Mouse (Mus musculus) heart, embryonic 12.5 days (tissue): ENCODE data around the gene Rabgef1. TPM values are rescaled to one million over a fixed set of nuclear protein-coding genes. Genes with fewer than 3 reads are reported as not detected.
A peak's percentile ranks its signal among the peaks of the same experiment; 100 is the strongest.

ENCODE experiments used
- ATAC-seq: fragments of 200-750 bp; cut with Nextera tagmentation; 2 replicates; pipeline ENCODE4 v1.8.0; 2017; ENCODE audit warnings: moderate TSS enrichment, moderate library complexity; ENCODE audit not compliant: insufficient number of reproducible peaks, low FRiP score
- H3K27ac ChIP-seq: fragments of 300-500 bp; sonication (generic); 2 replicates; pipeline ENCODE4 v1.5.1; 2016; ENCODE audit warnings: mild to moderate bottlenecking, moderate library complexity; ENCODE audit not compliant: poor library complexity, severe bottlenecking
- H3K27me3 ChIP-seq: fragments of 300-500 bp; sonication (generic); replicated peaks from 2 replicates; pipeline ENCODE4 v1.6.1; 2016; ENCODE audit warnings: mild to moderate bottlenecking, moderate library complexity
- H3K36me3 ChIP-seq: fragments of 300-500 bp; sonication (generic); 2 replicates; pipeline ENCODE4 v1.6.1; 2016; ENCODE audit warnings: mild to moderate bottlenecking, moderate library complexity
- H3K4me1 ChIP-seq: fragments of 300-500 bp; sonication (generic); replicated peaks from 2 replicates; pipeline ENCODE4 v1.6.1; 2016; ENCODE audit warnings: mild to moderate bottlenecking
- H3K4me2 ChIP-seq: fragments of 300-500 bp; sonication (generic); 2 replicates; pipeline ENCODE4 v1.6.1; 2016; ENCODE audit warnings: mild to moderate bottlenecking, moderate library complexity
- H3K4me3 ChIP-seq: fragments of 300-500 bp; sonication (generic); 2 replicates; pipeline ENCODE4 v1.5.1; 2016; ENCODE audit warnings: mild to moderate bottlenecking
- H3K9ac ChIP-seq: fragments of 300-500 bp; sonication (generic); 2 replicates; pipeline ENCODE4 v1.6.1; 2016; ENCODE audit warnings: mild to moderate bottlenecking, moderate library complexity
- H3K9me3 ChIP-seq: fragments of 300-500 bp; sonication (generic); replicated peaks from 2 replicates; pipeline ENCODE4 v1.6.1; 2016; ENCODE audit warnings: mild to moderate bottlenecking, moderate library complexity
- WGBS: fragments of 180-500 bp; shearing (Covaris S2); methylation state at CpG from one replicate; pipeline ENCODE4 v1.1.7; 2016; 5-methylcytosine and 5-hydroxymethylcytosine counted together
- polyA plus RNA-seq: library from polyadenylated mRNA; unstranded; fragments of >200 nt; fragmentation: Nextera tagmentation; extraction: Ambion mirVana; gene quantifications from 2 replicates; pipeline ENCODE4 v1.2.1, GENCODE M21; 2016

Gene Rabgef1
- polyA plus RNA-seq, 1 experiment from 2014 or later, result 27.7 TPM

DNA sequence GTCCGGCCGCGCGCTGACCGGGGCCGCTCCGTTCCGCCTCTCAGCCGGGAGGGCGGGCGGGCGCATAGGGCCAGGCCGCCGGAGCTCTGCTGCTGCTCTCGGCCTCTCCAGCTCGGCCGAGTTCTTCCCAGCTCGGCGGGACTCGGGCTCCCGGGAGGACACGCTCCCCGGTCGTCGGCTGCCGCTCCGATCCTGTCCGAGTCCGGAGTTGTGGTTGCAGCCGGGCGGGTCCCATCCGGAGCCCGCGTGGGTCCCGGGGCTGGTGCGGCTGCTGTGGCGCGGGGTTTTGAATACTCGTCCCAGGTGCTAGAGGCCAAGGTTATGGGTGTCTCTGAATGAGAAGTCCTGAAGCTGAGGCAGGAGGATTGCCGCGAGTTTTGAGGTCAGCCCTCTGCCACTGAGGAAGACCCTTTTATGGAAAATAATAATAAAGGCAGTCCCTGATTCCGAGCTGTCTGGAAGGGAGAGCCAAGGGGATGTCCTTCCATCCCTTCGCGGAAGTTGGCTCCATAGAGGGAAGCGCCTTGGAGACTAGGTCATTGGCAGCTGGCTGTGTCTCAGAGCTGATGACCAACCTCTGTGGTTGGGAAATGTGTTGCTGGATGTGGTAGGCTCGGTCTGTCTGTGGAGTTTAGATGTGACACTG, 481 bp downstream of the Rabgef1 start:
- Histone ChIP-seq H3K4me3 (peak overlapping the region; percentile 94), H3K9me3 (no peaks in the 10 kb centered on the region), H3K4me1 (peaks cover 35% of the 10 kb centered on the region), H3K9ac (peak overlapping the region; percentile 89), H3K27me3 (no peaks in the 10 kb centered on the region), H3K4me2 (peak overlapping the region; percentile 80), H3K36me3 (no peaks in the 10 kb centered on the region), H3K27ac (peak overlapping the region; percentile 98)
- no peak for ATAC-seq
- under 1% methylated on average over 35 of the region's 46 CpGs for WGBS

DNA sequence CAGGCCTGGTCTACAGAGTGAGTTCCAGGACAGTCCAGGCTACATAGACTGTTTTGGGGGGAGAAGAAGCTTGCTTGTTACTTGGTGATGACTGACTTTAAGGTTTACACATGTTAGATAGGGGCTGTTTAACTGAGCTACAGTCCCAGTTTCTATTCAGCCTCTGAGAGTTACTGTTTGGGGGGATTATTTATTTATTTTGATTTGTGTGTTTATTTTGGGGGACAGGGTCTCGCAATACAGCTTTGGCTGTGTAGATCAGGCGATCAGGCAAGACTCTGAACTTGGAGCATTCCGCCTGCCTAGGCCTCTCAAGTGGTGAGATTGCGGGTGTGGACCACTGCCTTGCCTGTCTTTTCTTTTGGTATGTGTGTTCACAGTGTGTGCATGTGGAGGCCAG, 1.4 kb downstream of the Rabgef1 start:
- 73% methylated on average over 4 of the region's 4 CpGs for WGBS
- Histone ChIP-seq H3K36me3 (no peaks in the 10 kb centered on the region), H3K27ac (no peak overlapping the region), H3K4me1 (peaks cover 39% of the 10 kb centered on the region), H3K4me2 (peak overlapping the region; percentile 80), H3K27me3 (no peaks in the 10 kb centered on the region), H3K9ac (peak overlapping the region; percentile 89), H3K4me3 (peak overlapping the region; percentile 94; the same call in 1 of the 2 replicates), H3K9me3 (no peaks in the 10 kb centered on the region)
- no peak for ATAC-seq

DNA sequence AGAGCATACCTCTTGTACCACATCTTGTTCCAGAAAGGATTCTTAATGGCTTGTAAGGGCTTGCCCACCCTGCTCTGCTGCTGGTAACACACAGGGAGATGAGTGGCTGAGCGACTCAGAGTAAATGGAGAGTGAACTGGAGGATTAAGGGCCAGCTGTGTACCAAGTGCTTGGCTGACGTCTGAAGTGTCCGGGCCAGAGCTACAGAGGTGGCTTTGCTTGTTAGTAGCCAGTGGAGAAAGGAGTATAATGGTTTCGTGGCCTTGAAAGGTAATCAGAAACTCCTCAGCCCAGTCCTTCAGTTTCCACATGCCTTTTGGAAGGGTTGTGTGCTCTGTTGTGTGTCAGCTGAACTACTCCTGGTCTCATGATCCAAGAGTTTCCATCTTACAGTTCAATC, 6.3 kb downstream of the Rabgef1 start:
- no peak for ATAC-seq
- no peaks in the 10 kb centered on the region for H3K36me3 ChIP-seq

DNA sequence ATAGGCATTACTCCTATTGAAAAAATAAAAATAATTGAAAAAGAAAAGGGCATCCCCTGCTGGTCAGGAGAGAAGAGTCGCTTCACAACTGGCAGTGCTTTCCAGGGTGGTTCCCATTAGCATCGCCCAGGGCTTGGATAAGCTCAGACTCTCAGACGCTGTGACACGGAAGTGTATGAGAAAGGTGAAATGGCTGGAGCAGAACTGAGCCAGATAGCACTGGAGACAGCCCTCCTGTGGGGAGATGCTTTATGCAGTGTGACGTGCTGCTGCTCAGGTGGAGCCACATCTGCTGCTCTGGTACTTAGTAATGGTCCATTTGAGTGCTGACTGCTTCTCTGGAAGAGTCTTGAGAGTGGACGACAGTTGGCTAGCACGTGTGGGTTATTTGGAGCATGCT, 8.8 kb downstream of the Rabgef1 start:
- Histone ChIP-seq H3K4me2 (no peak overlapping the region), H3K9me3 (no peaks in the 10 kb centered on the region), H3K27me3 (no peaks in the 10 kb centered on the region), H3K4me1 (peaks cover 39% of the 10 kb centered on the region), H3K9ac (no peak overlapping the region), H3K4me3 (no peak overlapping the region), H3K27ac (no peak overlapping the region), H3K36me3 (no peaks in the 10 kb centered on the region)
- no peak for ATAC-seq
- whole genome bisulfite sequencing, result 66% methylated on average over 7 of the region's 7 CpGs

More for the DNA sequence above, 6.3 kb downstream of the Rabgef1 start:
- H3K9me3 ChIP-seq, result no peaks in the 10 kb centered on the region
- H3K4me3 ChIP-seq, result no peak overlapping the region
- H3K27ac ChIP-seq, result no peak overlapping the region
- no peaks in the 10 kb centered on the region for H3K27me3 ChIP-seq
- no peak overlapping the region for H3K9ac ChIP-seq
- H3K4me1 ChIP-seq, result peaks cover 40% of the 10 kb centered on the region
- WGBS, result 51% methylated on average over 4 of the region's 4 CpGs
- no peak overlapping the region for H3K4me2 ChIP-seq

DNA sequence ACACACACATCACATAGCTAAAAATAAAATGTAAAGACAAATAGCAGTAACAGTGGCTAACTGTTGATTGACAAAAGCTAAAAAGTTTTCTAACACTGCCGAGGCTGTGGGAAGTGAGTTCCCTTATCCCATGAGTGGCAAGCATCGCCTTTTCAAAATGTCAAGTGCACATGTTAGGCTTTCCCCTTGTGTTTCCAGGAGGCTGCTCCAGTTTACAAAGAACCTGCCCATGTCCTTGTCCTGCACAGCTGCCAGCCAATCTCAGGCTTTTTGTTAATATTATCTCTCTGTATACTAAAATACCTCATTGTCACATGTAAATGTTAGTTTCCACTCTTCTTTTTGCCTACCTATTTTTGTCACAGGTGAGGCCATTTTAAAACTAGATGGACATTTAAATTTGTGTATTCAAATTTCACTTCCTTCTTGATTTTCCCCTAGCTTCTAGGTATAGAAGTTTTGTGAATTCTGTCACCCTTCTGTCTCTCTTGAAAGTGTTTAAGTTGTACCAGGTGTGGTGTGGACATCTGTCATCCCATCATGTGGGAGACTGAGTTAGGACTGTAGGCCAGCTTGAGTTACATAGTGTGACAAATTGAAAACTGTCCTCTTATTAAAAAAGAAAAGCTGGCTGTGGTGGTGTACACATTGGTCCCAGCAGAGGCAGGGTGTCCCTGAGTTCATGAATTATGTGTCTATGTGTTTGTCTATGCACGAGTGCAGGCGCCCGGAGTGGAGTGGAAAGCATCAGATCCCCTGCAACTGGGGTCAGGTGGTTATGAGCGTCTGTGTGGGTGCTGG, 10.3 kb downstream of the Rabgef1 start:
- ATAC-seq, result no peak
- H3K36me3 ChIP-seq, result no peaks in the 10 kb centered on the region
- H3K9ac ChIP-seq, result no peak overlapping the region
- H3K9me3 ChIP-seq, result no peaks in the 10 kb centered on the region
- H3K27me3 ChIP-seq, result no peaks in the 10 kb centered on the region
- H3K4me1 ChIP-seq, result peaks cover 39% of the 10 kb centered on the region
- no peak overlapping the region for H3K4me2 ChIP-seq
- H3K4me3 ChIP-seq, result no peak overlapping the region
- WGBS, result 81% methylated on average over 6 of the region's 6 CpGs
- H3K27ac ChIP-seq, result no peak overlapping the region

DNA sequence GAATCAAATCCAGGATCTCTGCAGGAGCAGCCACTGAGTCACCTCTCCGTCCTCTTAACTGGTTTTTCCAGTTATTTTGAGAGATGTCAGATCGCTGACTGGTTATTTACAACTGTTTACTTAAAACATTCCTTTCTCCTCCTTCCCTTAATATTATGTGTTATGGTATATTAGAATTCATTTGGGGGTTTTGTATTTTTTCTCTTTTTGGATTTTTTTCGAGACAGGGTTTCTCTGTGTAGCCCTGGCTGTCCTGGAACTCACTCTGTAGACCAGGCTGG, 10.9 kb downstream of the Rabgef1 start:
- WGBS, result 91% methylated on average over 3 of the region's 3 CpGs
- Histone ChIP-seq H3K4me3 (no peak overlapping the region), H3K4me1 (peaks cover 39% of the 10 kb centered on the region), H3K27ac (no peak overlapping the region), H3K9ac (no peak overlapping the region), H3K36me3 (peaks cover 3% of the 10 kb centered on the region), H3K4me2 (no peak overlapping the region), H3K27me3 (no peaks in the 10 kb centered on the region), H3K9me3 (no peaks in the 10 kb centered on the region)
- ATAC-seq, result no peak

DNA sequence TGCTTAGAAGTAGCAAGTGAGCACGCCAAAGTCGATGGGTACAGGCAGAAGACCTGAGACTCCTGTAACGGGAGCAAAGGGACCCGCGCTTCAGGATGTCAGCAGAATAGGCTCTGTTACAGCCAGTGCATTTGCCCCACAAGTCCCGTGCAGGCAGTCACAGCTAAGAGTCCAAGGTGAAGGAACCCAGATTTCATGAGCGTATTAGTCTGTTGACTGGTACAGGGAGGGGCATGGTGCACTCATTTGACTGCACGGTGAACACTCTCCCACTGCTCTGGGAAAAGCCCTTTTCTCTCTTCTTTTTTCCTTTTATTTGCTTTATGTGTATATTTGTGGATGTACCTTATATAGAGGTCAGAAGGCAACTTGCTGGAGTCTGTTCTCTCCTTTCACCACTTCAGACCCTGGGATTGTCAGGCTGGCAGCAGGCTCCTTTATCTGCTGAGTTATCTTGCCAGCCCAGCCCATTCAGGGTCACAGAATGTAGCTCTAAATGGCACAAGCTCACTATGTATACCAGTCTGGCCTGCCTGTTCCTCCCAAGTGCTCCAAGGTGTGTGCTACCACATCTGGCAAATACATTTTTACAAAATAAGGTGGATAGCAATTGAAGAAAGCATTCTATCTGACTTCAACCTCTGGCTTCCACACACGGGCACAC, 12.7 kb downstream of the Rabgef1 start:
- H3K36me3 ChIP-seq, result peaks cover 21% of the 10 kb centered on the region
- H3K9me3 ChIP-seq, result no peaks in the 10 kb centered on the region
- no peak for ATAC-seq
- H3K27ac ChIP-seq, result no peak overlapping the region
- H3K27me3 ChIP-seq, result no peaks in the 10 kb centered on the region
- no peak overlapping the region for H3K9ac ChIP-seq
- WGBS, result 79% methylated on average over 9 of the region's 9 CpGs
- peaks cover 29% of the 10 kb centered on the region for H3K4me1 ChIP-seq
- no peak overlapping the region for H3K4me2 ChIP-seq
- H3K4me3 ChIP-seq, result no peak overlapping the region

DNA sequence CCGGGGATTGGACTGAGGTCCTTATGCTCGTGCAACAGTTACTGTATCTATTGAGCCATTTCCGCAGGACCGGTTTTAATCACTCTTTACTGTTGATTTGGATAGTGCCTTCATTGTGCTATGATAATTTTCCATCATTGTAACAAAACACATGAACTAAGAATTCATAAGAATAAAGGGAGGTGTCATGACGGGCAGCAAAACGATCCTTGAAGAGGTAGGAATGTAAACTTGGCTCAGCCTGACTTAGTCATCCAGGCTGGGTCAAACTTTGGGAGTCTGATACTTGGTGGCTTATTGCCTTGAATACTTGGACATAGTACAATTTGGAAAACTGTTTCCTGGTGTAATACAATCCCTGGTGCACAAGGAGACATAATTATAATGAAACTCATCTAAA, 13.7 kb downstream of the Rabgef1 start:
- ATAC-seq, result no peak
- Histone ChIP-seq H3K36me3 (peaks cover 31% of the 10 kb centered on the region), H3K9me3 (no peaks in the 10 kb centered on the region), H3K4me3 (no peak overlapping the region), H3K4me1 (peaks cover 21% of the 10 kb centered on the region), H3K4me2 (no peak overlapping the region), H3K27ac (no peak overlapping the region), H3K9ac (no peak overlapping the region), H3K27me3 (no peaks in the 10 kb centered on the region)
- WGBS, result 86% methylated on average over 6 of the region's 6 CpGs

DNA sequence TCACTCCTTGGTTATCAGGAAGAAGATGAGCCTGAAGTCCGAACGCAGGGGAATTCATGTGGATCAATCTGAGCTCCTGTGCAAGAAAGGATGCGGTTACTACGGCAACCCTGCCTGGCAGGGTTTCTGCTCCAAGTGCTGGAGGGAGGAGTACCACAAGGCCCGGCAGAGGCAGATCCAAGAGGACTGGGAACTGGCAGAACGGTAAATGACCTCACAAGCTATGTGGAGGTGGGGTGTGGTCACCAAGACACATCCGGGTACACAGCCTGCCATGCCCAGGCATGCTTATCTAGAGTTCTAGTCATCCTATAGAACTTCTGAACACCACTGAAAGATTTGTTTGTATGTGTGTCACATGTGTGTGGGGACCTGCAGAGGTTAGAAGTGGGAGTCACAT, 15.8 kb downstream of the Rabgef1 start:
- H3K4me2 ChIP-seq, result no peak overlapping the region
- peaks cover 17% of the 10 kb centered on the region for H3K4me1 ChIP-seq
- H3K27me3 ChIP-seq, result no peaks in the 10 kb centered on the region
- no peak overlapping the region for H3K9ac ChIP-seq
- WGBS, result 73% methylated on average over 7 of the region's 7 CpGs
- no peak for ATAC-seq
- H3K36me3 ChIP-seq, result peaks cover 46% of the 10 kb centered on the region
- H3K27ac ChIP-seq, result no peak overlapping the region
- H3K4me3 ChIP-seq, result no peak overlapping the region
- no peaks in the 10 kb centered on the region for H3K9me3 ChIP-seq

DNA sequence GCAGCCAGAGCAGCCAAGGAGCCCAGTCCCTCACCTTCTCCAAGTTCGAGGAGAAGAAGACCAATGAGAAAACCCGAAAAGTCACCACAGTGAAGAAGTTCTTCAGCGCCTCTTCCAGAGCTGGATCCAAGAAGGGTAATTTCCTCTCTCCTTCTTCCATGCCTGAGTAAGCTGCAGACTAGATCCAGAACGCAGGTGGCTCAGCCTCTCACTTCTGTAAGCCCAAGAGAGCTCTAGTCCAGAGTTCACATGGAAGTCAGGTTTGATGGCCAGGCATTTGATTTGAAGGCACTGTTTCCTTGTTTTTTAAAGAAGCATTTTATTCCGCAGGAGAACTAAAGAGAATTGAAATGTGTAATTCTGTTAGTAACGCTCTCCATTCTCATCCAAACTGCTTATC, 19.3 kb downstream of the Rabgef1 start:
- no peak overlapping the region for H3K9ac ChIP-seq
- peaks cover 10% of the 10 kb centered on the region for H3K4me1 ChIP-seq
- H3K27me3 ChIP-seq, result no peaks in the 10 kb centered on the region
- 89% methylated on average over 6 of the region's 6 CpGs for WGBS
- ATAC-seq, result no peak
- H3K9me3 ChIP-seq, result no peaks in the 10 kb centered on the region
- no peak overlapping the region for H3K4me2 ChIP-seq
- no peak overlapping the region for H3K4me3 ChIP-seq
- H3K36me3 ChIP-seq, result peaks cover 66% of the 10 kb centered on the region
- no peak overlapping the region for H3K27ac ChIP-seq

DNA sequence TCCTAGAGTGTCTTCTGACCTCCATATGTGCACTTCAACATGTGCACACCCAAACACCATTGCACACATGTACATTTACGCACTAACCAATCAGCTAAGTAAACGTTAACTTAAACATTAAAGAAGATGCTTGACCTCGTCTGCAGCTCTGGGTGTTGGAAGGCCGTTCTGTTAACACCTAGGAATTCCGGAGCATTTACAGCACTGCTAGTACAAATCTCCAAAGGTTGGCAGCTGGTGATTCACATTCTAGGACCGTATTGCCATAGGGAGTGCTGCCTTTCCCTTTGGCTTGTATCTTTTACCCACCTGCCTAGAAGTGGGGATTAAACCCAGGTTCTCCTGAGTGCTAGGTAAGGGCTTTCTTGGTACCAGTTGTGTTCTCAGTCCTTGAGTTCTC, 20.3 kb downstream of the Rabgef1 start:
- peaks cover 19% of the 10 kb centered on the region for H3K4me1 ChIP-seq
- H3K4me3 ChIP-seq, result no peak overlapping the region
- H3K27me3 ChIP-seq, result no peaks in the 10 kb centered on the region
- no peaks in the 10 kb centered on the region for H3K9me3 ChIP-seq
- no peak overlapping the region for H3K4me2 ChIP-seq
- ATAC-seq, result no peak
- no peak overlapping the region for H3K9ac ChIP-seq
- H3K27ac ChIP-seq, result peak overlapping the region; percentile 67
- WGBS, result 62% methylated on average over 6 of the region's 6 CpGs
- H3K36me3 ChIP-seq, result peaks cover 68% of the 10 kb centered on the region
